Mouse (Mus musculus) embryonic facial prominence, embryonic 12.5 days (tissue): ENCODE data around the gene Pdk1. TPM values are rescaled to one million over a fixed set of nuclear protein-coding genes. Genes with fewer than 3 reads are reported as not detected.

Source experiments
- ATAC-seq: fragments of 200-750 bp; cut with Nextera tagmentation; 2 replicates; pipeline ENCODE4 v1.8.0; 2017; ENCODE audit not compliant: insufficient number of reproducible peaks, insufficient read depth, low FRiP score, low TSS enrichment
- H3K27ac ChIP-seq: fragments of 300-500 bp; sonication (generic); 2 replicates; pipeline ENCODE4 v1.5.1; 2016; ENCODE audit warnings: mild to moderate bottlenecking
- H3K27me3 ChIP-seq: fragments of 300-500 bp; sonication (generic); 2 replicates; pipeline ENCODE4 v1.6.1; 2016; ENCODE audit warnings: mild to moderate bottlenecking, moderate library complexity
- H3K36me3 ChIP-seq: fragments of 300-500 bp; sonication (generic); 2 replicates; pipeline ENCODE4 v1.6.1; 2016; ENCODE audit warnings: mild to moderate bottlenecking
- H3K4me1 ChIP-seq: fragments of 300-500 bp; sonication (generic); 2 replicates; pipeline ENCODE4 v1.6.1; 2016
- H3K4me2 ChIP-seq: fragments of 300-500 bp; sonication (generic); replicated peaks from 2 replicates; pipeline ENCODE4 v1.6.1; 2016; ENCODE audit warnings: mild to moderate bottlenecking, moderate library complexity
- H3K4me3 ChIP-seq: fragments of 300-500 bp; sonication (generic); 2 replicates; pipeline ENCODE4 v1.5.1; 2016; ENCODE audit warnings: mild to moderate bottlenecking
- H3K9ac ChIP-seq: fragments of 300-500 bp; sonication (generic); 2 replicates; pipeline ENCODE4 v1.6.1; 2016; ENCODE audit warnings: mild to moderate bottlenecking, moderate library complexity
- H3K9me3 ChIP-seq: fragments of 300-500 bp; sonication (generic); 2 replicates; pipeline ENCODE4 v1.6.1; 2016; ENCODE audit warnings: mild to moderate bottlenecking, moderate library complexity
- WGBS: fragments of 180-500 bp; shearing (Covaris S2); methylation state at CpG from one replicate; pipeline ENCODE4 v1.1.7; 2016; 5-methylcytosine and 5-hydroxymethylcytosine counted together
- polyA plus RNA-seq: library from polyadenylated mRNA; unstranded; fragments of >200 nt; fragmentation: Nextera tagmentation; extraction: Ambion mirVana; gene quantifications from 2 replicates; pipeline ENCODE4 v1.2.1, GENCODE M21; 2016

Pdk1 gene
- polyA plus RNA-seq, 1 experiment from 2014 or later: 49.6 TPM

- Histone ChIP-seq H3K36me3 (no peaks in the 10 kb centered on the region), H3K27me3 (no peaks in the 10 kb centered on the region), H3K9ac (no peak overlapping the region), H3K4me2 (no peak overlapping the region), H3K4me3 (no peak overlapping the region), H3K9me3 (no peaks in the 10 kb centered on the region), H3K27ac (no peak overlapping the region), H3K4me1 (no peaks in the 10 kb centered on the region; the same call in 1 of the 2 replicates)
- ATAC-seq: no peak
- WGBS: 87% methylated on average over 5 of the region's 5 CpGs
Measured at GRCm38 (mm10) chr2:71941721-71942087, 68.7 kb downstream of the Pdk1 start.

DNA sequence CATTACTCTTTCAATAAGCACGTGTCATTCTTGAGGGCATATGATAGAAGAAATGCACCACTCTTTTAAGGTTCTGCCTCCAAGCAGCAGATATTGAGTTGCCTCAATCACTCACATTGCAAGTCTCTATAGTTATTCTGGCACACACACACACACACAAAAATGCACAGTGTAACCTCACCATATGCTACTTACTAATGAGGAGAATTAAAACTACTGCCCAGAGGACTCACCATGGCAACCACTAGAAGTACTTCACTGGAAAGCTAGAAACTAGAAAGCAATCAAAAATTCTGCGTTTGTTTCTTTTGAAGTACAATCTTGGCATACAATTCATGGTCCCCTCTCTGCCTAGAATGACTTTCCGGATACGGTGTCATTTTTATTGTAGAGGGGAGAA lies 78.2 kb downstream of the Pdk1 start:
- Histone ChIP-seq H3K27me3 (no peaks in the 10 kb centered on the region), H3K9me3 (no peaks in the 10 kb centered on the region), H3K4me1 (no peaks in the 10 kb centered on the region), H3K36me3 (no peaks in the 10 kb centered on the region), H3K9ac (no peak overlapping the region), H3K27ac (no peak overlapping the region), H3K4me2 (no peak overlapping the region), H3K4me3 (no peak overlapping the region)
- no peak for ATAC-seq
- WGBS: 83% methylated on average over 4 of the region's 4 CpGs

Other genes with a start within 250 kb of the Pdk1 start
- gene Itga6, start 127.6 kb upstream of the Pdk1 start, polyA plus RNA-seq: 39.8 and 43.4 TPM in 2 replicates
- 3.1 and 3.6 TPM in 2 replicates for gene Rapgef4, start 108.0 kb downstream of the Pdk1 start, polyA plus RNA-seq